Mouse (Mus musculus) monocyte, adult 2 months (primary cell): Measurements from ENCODE around the gene Gm49321.

Source experiments
- DNase-seq, 2 experiments: peaks; one replicate each; pipeline ENCODE4 v3.0.0; 2022; ENCODE audit warnings: low spot score in 2 of 2, low read depth in 1 of 2

Gm49321 gene

GRCm38 (mm10) chr12:74009448-74009911 is 72.0 kb downstream of the Gm49321 start:
- no peak for DNase-seq

- peak in 1 of 2 experiments; percentile 13 for DNase-seq
Observed at GRCm38 (mm10) chr12:74013739-74014138, 76.3 kb downstream of the Gm49321 start.

GRCm38 (mm10) chr12:74014739-74015270 is 77.4 kb downstream of the Gm49321 start:
- DNase-seq, result no peak

- no peak for DNase-seq
Observed at GRCm38 (mm10) chr12:74015491-74015890, 78.0 kb downstream of the Gm49321 start.
